Mouse (Mus musculus): ENCODE measurements around the gene Tspan15. TPM values are rescaled to one million over a fixed set of nuclear protein-coding genes. Genes with fewer than 3 reads are reported as not detected.

The Tspan15 gene
- total and polyA plus RNA-seq, 3 experiments = 6.1 to 17.7 (median 8.1) TPM

- TF ChIP-seq EP300 (IDR thresholded peaks at IDR 0.05; ENCODE audit: insufficient read depth, low read depth, low read length) (no peak), POLR2A (IDR thresholded peaks at IDR 0.05; ENCODE audit: insufficient read depth, low read depth, low read length) (no peak), CTCF (IDR thresholded peaks at IDR 0.05) (no peak)
- no peak overlapping the region for H3K27ac ChIP-seq
- H3K27me3 ChIP-seq (ENCODE audit: control insufficient read depth, insufficient read depth, low read length) = no peaks in the 10 kb centered on the region
- H3K4me3 ChIP-seq = no peak overlapping the region
- no peaks in the 10 kb centered on the region for H3K79me2 ChIP-seq (replicated peaks; ENCODE audit: control insufficient read depth, insufficient read depth, low read length)
- WGBS = 91% methylated on average over 3 of the region's 3 CpGs
- H3K4me1 ChIP-seq (ENCODE audit: control insufficient read depth, insufficient read depth, low read length) = no peaks in the 10 kb centered on the region
- H3K36me3 ChIP-seq (ENCODE audit: control insufficient read depth, insufficient read depth, low read length) = no peaks in the 10 kb centered on the region
- intact Hi-C loops (cut with DNase I) = no loop called here
- no peak for DNase-seq
- no peak overlapping the region for H3K9ac ChIP-seq (ENCODE audit: low read depth, low read length)
Observed at GRCm38 (mm10) chr10:62238688-62239087, 7.6 kb upstream of the Tspan15 start.

- no peaks in the 10 kb centered on the region for H3K27me3 ChIP-seq (ENCODE audit: control insufficient read depth, insufficient read depth, low read length)
- 67% methylated on average over 10 of the region's 10 CpGs for WGBS
- H3K27ac ChIP-seq = no peak overlapping the region
- no peak overlapping the region for H3K4me3 ChIP-seq
- TF ChIP-seq CTCF (IDR thresholded peaks at IDR 0.05) (no peak), POLR2A (IDR thresholded peaks at IDR 0.05; ENCODE audit: insufficient read depth, low read depth, low read length) (no peak), EP300 (IDR thresholded peaks at IDR 0.05; ENCODE audit: insufficient read depth, low read depth, low read length) (no peak)
- intact Hi-C loops (cut with DNase I) = no loop called here
- no peak for DNase-seq
- no peak overlapping the region for H3K9ac ChIP-seq (ENCODE audit: low read depth, low read length)
- H3K79me2 ChIP-seq (replicated peaks; ENCODE audit: control insufficient read depth, insufficient read depth, low read length) = no peaks in the 10 kb centered on the region
- H3K4me1 ChIP-seq (ENCODE audit: control insufficient read depth, insufficient read depth, low read length) = no peaks in the 10 kb centered on the region
- no peaks in the 10 kb centered on the region for H3K36me3 ChIP-seq (ENCODE audit: control insufficient read depth, insufficient read depth, low read length)
Observed at GRCm38 (mm10) chr10:62237205-62237604, 6.2 kb upstream of the Tspan15 start.

- Histone ChIP-seq H3K9ac (ENCODE audit: low read depth, low read length) (no peak overlapping the region), H3K79me2 (replicated peaks; ENCODE audit: control insufficient read depth, insufficient read depth, low read length) (no peaks in the 10 kb centered on the region), H3K4me3 (no peak overlapping the region), H3K4me1 (ENCODE audit: control insufficient read depth, insufficient read depth, low read length) (peaks cover 2% of the 10 kb centered on the region), H3K27me3 (ENCODE audit: control insufficient read depth, insufficient read depth, low read length) (no peaks in the 10 kb centered on the region), H3K27ac (no peak overlapping the region), H3K36me3 (ENCODE audit: control insufficient read depth, insufficient read depth, low read length) (no peaks in the 10 kb centered on the region)
- intact Hi-C loops (cut with DNase I) = no loop called here
- 89% methylated on average over 6 of the region's 6 CpGs for WGBS
- TF ChIP-seq CTCF (IDR thresholded peaks at IDR 0.05) = no peak
- TF ChIP-seq EP300 (IDR thresholded peaks at IDR 0.05; ENCODE audit: insufficient read depth, low read depth, low read length) = no peak
- no peak for TF ChIP-seq POLR2A (IDR thresholded peaks at IDR 0.05; ENCODE audit: insufficient read depth, low read depth, low read length)
- DNase-seq = no peak
Observed at GRCm38 (mm10) chr10:62236165-62236564, 5.1 kb upstream of the Tspan15 start.

GRCm38 (mm10) chr10:62231811-62232210 is 760 bp upstream of the Tspan15 start:
- Histone ChIP-seq H3K4me3 (peak overlapping the region; percentile 57; the same call in 1 of the 2 replicates), H3K27ac (peak overlapping the region; percentile 73), H3K4me1 (ENCODE audit: control insufficient read depth, insufficient read depth, low read length) (peaks cover 4% of the 10 kb centered on the region), H3K79me2 (replicated peaks; ENCODE audit: control insufficient read depth, insufficient read depth, low read length) (no peaks in the 10 kb centered on the region), H3K36me3 (ENCODE audit: control insufficient read depth, insufficient read depth, low read length) (no peaks in the 10 kb centered on the region), H3K27me3 (ENCODE audit: control insufficient read depth, insufficient read depth, low read length) (no peaks in the 10 kb centered on the region), H3K9ac (ENCODE audit: low read depth, low read length) (no peak overlapping the region)
- DNase-seq = no peak
- WGBS = 68% methylated on average over 3 of the region's 3 CpGs
- no peak for TF ChIP-seq CTCF (IDR thresholded peaks at IDR 0.05)
- TF ChIP-seq EP300 (IDR thresholded peaks at IDR 0.05; ENCODE audit: insufficient read depth, low read depth, low read length) = no peak
- TF ChIP-seq POLR2A (IDR thresholded peaks at IDR 0.05; ENCODE audit: insufficient read depth, low read depth, low read length) = no peak
- intact Hi-C loops (cut with DNase I) = loop anchor here (1.0 kb wide), 1 partner anchor 15 kb away; no protein-coding TSS in a partner anchor

- H3K36me3 ChIP-seq (ENCODE audit: control insufficient read depth, insufficient read depth, low read length) = no peaks in the 10 kb centered on the region
- 7% methylated on average over 13 of the region's 13 CpGs for WGBS
- peak overlapping the region; percentile 73 for H3K27ac ChIP-seq
- peak overlapping the region; percentile 57 for H3K4me3 ChIP-seq
- H3K9ac ChIP-seq (ENCODE audit: low read depth, low read length) = peak overlapping the region; percentile 42; the same call in 1 of the 2 replicates
- no peaks in the 10 kb centered on the region for H3K27me3 ChIP-seq (ENCODE audit: control insufficient read depth, insufficient read depth, low read length)
- DNase-seq = no peak
- H3K79me2 ChIP-seq (replicated peaks; ENCODE audit: control insufficient read depth, insufficient read depth, low read length) = no peaks in the 10 kb centered on the region
- H3K4me1 ChIP-seq (ENCODE audit: control insufficient read depth, insufficient read depth, low read length) = peaks cover 4% of the 10 kb centered on the region
- intact Hi-C loops (cut with DNase I) = loop anchor here (1.0 kb wide), 1 partner anchor 14 kb away; no protein-coding TSS in a partner anchor
- TF ChIP-seq EP300 (IDR thresholded peaks at IDR 0.05; ENCODE audit: insufficient read depth, low read depth, low read length) = no peak
- no peak for TF ChIP-seq CTCF (IDR thresholded peaks at IDR 0.05)
- no peak for TF ChIP-seq POLR2A (IDR thresholded peaks at IDR 0.05; ENCODE audit: insufficient read depth, low read depth, low read length)
Observed at GRCm38 (mm10) chr10:62231395-62231732, 313 bp upstream of the Tspan15 start.

- WGBS = 46% methylated on average over 6 of the region's 6 CpGs
- Histone ChIP-seq H3K4me3 (no peak overlapping the region), H3K27ac (no peak overlapping the region), H3K4me1 (ENCODE audit: control insufficient read depth, insufficient read depth, low read length) (peaks cover 6% of the 10 kb centered on the region), H3K79me2 (replicated peaks; ENCODE audit: control insufficient read depth, insufficient read depth, low read length) (no peaks in the 10 kb centered on the region), H3K9ac (ENCODE audit: low read depth, low read length) (no peak overlapping the region), H3K36me3 (ENCODE audit: control insufficient read depth, insufficient read depth, low read length) (no peaks in the 10 kb centered on the region), H3K27me3 (ENCODE audit: control insufficient read depth, insufficient read depth, low read length) (no peaks in the 10 kb centered on the region)
- intact Hi-C loops (cut with DNase I) = no loop called here
- DNase-seq = peak in 1 of 2 experiments; percentile 20
- TF ChIP-seq EP300 (IDR thresholded peaks at IDR 0.05; ENCODE audit: insufficient read depth, low read depth, low read length) = no peak
- TF ChIP-seq POLR2A (IDR thresholded peaks at IDR 0.05; ENCODE audit: insufficient read depth, low read depth, low read length) = no peak
- no peak for TF ChIP-seq CTCF (IDR thresholded peaks at IDR 0.05)
Observed at GRCm38 (mm10) chr10:62228126-62228525, 2.9 kb downstream of the Tspan15 start.
